Mouse (Mus musculus) ovary, postnatal 36 days (tissue): ENCODE results near the gene Mrpl53.
A peak's percentile ranks its signal among the peaks of the same experiment; 100 is the strongest.

ENCODE experiments used
- DNase-seq: peaks from one replicate; pipeline ENCODE4 v3.0.0; 2022; ENCODE audit warnings: low spot score, mixed read lengths

Mrpl53 gene

DNA sequence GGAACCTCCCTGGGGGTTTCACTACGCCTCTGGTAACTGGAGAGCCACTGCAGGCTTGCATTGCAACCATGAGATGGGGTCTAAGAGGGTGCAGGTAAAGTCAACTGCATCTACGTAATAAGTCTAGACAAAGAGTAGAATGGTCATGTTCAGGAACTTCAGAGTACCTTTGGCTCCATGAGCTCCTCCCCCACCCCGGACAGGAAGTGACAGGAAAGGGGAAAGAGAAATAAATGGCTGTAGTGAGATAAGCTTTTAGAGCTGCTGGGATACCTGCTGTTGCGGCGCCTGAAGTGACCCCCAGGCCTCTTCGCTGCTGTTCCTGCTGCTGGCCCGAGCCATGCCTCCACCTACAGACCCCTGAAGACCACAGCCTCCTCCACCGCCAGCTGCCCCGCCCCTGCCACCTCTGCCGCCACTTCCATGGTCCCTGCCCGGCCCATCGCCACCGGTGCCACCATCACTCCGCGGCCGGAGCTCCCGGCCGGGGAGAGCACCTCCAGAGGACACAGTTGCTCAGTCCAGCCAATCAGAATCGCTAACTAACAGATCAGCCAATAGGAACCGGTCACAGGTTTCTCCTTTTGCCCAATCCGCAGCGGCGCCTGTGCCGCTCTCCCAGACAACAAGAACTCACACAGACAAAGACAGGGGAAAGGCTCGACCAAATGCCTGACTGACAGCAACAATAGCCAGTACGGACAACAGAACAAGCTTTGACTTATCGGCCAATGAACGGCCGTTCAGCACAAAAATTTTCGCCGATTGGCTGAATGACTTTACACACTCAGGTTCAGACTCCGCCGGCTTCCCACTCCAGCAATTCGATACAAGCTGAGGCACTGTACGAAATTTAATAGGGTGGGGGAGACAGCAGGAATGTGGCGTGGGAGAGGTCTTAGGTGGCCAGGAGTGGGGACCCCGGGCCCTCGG is 12.4 kb downstream of the Mrpl53 start, which contains the start of gene Wbp1:
TSS of gene Wbp1 (minus strand) at position 630 of the 933 bp plus-strand sequence.
- peak; percentile 88 for DNase-seq

DNA sequence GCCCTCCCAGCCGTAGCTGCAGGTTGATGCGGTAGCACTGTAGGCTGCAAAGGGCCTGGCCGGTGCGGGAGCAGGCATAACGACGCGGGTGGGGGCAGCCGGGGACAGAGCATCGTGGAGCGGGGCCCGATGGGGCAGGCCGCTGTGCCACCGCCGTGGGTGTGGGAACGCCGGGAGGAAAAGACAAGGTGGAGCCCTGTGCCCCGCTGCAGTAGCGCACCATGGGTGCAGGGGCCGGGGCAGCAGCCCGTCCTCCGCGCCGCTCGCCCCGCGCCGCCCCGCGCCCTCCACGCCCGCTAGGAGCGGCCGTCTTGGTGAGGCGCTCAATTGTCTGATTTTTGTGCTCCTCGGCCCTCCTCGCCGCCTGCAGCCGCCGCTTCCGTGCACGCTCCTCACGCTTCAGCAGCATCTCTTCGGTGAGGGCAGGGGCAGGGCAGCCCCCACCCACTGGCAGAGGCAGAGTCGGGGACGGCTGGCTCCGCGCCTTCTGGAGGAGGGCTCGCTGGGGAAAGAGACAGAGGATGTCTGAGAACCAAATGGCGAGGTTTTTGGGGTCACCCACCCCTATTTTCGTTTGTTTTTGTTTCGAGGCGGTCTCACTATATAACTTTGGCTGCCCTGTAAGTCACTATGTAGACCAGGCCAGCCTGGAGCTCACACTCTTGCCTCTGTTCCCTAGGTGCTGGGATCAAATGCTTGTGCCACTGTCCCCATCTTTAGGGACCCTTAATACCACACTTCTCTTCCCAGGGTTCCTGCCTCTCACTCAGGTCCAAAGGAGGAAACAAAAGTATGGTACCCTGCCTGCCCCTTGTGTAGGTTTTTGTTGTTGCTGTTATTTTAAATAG is 13.2 kb downstream of the Mrpl53 start:
- no peak for DNase-seq

DNA sequence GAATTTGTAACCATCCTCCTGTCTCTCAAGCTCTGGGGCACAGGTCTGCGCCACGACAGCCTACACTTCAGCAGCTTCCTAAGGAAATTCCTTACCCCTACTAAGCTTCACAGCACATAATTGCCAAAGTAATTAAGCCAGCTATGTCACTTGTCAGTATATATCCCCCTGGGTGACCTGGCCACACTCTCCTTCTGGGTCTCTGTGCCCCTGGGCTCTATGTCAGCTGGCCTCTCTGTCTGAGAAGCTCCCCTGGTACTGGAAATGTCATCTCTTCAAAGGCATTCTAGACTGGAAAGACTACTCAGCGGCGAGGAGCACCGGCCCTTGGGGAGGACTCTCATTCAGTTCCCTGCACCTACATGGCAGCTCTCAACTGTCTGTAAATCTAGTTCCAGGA is 14.1 kb downstream of the Mrpl53 start:
- no peak for DNase-seq

DNA sequence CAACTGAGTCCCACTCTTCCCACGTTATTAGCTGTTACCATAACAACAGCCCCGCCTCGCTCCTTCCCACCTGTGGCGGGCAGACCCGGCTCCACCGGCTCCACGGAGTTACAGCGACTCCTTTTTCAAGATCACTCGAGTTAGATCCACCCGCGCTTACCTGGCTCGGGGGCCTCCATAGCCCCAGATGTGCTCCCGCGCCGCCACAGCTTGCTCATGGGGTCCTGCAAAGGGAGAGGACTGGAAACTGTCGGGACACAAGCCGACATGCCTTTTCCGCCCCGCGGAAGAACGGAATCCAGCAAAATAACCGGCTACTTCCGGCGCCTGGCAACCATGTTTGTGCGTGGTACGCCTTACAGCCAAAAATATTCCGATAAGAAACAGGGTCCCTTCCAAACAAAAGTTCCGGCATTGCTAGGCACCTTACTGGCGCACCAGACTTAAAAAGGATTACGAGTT is 16.0 kb downstream of the Mrpl53 start:
- DNase-seq, result peak; percentile 89

DNA sequence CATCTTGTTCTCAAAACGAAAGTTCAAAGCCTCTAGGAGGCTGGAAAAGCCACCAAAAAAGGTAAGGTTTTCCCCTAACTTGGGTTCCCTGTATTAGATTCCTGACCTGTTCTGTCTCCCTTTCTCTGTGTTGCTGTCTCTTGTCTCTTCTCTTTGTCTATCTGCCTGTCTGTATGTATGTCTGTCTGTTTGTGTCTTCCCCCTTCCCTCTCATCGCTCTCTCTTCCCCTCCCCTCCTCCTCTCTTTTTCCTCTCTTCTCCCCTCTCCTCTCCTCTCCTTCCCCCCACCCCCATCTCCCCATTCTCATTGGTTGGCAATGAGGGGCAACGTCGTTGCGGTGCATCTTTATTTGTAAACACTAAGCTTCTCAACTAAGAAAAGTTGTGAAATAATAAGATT is 16.5 kb downstream of the Mrpl53 start, which contains the start of gene Ino80b:
TSS of gene Ino80b (minus strand) at position 101 of the 400 bp plus-strand sequence.
- DNase-seq, result no peak

DNA sequence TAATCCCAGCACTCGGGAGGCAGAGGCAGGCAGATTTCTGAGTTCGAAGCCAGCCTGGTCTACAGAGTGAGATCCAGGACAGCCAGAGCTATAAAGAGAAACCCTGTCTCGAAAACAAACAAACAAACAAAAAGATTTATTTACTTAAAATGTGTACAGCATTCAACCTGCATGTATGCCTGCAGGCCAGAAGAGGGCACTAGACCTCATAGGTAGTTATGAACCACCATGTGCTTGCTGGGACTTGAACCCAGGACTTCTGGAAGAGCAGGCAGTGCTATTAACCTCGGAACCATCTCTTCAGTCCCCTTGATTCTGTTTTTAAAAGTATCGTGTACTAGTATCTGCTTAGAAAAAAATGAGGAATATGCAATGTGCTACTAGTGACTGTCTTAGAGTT is 18.6 kb downstream of the Mrpl53 start:
- DNase-seq, result no peak

DNA sequence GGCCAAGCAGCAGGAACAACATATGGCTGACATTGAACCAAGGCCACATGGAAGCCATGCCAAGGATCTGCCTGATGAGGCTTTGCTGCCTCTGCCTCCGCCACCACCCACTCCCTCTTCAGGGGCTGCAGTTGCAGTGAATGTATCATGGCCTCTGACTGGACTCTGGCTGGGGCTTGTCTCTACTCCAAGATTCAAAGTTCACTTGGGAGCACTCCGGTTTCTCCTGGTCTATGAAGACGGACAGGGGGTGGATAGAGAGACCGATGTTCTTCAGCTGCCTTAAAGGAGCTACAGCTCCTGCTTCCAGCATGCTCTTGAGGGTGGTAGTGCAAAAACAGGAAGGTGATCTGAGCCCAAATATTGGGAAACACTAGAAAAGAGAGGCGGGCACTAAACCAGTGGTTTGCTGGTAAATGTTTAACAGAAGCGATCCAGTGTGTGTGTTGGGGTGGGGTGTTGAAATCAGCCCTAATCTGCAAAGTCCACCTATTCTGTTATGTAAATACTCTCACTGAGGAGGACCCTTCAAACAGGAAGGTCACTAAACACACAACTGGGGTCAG is 22.7 kb downstream of the Mrpl53 start:
- DNase-seq, result no peak

DNA sequence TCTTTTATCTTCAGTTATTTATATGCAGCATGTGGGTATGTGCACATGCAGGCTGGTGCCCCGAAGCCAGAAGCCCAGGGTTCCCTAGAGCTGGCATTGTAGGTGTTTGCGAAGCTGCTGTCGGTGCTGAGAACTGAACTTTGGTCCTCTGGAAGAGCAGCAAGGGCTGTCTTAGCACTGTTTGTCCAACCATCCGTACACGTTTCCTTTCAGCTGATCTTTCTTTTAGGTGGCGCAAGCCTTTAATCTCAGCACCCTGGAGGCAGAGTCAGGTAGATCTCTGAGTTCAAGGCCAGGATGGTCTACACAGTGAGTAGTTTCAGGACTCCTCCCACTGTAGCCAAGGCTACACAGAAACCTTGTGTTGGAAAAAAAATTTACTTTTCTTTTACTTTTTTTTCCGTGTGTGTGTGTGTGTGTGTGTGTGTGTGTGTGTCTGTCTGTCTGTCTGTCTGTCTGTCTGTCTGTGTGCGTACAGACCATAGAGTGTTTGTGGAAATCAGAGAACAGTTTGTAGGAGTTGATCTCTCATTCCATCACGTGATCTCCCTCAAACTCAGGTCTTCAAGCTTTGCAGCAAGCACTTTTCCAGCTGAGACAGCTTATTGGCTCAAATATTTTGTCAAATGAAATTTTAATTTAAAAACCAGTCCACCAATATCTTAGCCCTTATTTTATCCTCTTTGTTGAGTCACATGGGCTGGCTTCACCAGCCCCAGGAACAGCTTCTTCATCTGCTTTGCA is 23.5 kb downstream of the Mrpl53 start:
- no peak for DNase-seq

DNA sequence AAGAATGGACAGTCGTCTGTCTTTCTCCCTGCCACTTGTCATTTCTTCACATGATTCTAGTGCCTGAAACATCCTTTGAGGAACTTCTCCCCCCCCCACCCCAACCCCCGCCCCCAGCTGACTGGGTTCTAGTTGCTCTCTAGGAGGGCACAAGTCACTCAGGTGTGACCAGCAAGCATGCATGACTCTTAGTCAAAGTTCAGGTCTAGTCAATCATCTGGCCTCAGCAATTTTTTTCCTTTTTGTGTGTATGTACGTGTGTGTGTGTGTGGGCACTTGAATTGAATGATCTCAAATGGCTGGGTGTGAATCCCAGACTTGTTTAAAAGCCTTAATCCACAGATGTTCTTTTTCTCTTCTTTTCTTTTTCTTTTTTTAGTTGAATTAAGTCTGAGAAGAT is 25.4 kb downstream of the Mrpl53 start:
- no peak for DNase-seq

DNA sequence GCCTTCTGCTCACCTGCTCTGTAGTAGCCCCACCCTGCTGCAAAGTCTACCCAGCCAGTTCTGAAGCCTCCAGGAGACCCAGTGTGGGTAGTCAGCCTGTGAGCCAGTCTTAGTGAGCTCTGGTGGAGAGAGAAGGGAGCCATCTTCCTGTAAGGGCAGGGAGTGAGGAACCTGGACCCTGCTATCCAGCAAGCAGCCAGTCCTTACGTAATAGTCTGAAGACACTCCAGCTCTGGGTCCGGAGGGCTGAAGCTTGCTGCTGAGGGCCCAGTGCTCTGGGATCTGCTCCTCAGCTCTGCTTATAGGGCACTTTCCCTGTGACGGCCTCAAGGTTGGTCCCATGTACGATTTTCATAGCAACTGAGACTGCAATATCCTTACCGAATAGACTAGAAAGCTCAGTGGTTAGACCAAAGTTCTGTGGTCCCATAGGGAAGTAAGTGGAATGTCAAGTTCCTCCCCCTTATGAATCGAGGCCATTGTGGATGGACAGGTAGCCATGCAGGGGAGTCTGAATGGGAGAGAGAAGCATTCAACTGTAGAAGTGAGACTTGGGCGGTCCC is 26.2 kb downstream of the Mrpl53 start, which contains the start of gene Rtkn:
TSS of gene Rtkn (plus strand) at position 513 of the 563 bp plus-strand sequence.
- DNase-seq, result no peak

DNA sequence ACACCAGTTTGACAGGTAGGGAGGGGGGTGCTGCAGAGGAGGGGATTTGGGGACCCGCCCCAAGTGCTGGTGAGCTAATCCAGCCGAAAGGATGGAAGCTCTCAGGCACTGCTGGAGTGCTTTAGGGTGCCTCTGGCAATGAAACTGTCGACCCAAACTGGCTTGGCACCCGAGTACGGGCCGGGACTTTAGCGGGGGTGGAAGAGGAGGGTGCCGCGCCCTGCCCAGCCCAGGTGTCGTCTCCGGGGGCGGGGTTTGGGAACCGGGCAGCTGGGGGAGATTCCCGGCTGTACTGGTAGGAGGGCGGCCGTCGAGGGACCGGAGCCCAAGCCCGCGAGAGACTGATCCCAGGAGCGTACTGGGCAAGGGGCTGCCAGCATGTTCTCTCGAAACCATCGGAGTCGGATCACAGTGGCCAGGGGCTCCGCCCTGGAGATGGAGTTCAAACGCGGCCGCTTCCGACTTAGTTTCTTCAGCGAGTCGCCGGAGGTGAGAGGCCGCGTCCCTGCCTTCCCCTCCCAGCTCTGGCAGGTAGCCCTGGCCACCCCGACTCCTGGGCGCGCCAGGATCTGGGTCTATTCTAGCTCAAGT is 26.8 kb downstream of the Mrpl53 start:
- peak; percentile 39 for DNase-seq

DNA sequence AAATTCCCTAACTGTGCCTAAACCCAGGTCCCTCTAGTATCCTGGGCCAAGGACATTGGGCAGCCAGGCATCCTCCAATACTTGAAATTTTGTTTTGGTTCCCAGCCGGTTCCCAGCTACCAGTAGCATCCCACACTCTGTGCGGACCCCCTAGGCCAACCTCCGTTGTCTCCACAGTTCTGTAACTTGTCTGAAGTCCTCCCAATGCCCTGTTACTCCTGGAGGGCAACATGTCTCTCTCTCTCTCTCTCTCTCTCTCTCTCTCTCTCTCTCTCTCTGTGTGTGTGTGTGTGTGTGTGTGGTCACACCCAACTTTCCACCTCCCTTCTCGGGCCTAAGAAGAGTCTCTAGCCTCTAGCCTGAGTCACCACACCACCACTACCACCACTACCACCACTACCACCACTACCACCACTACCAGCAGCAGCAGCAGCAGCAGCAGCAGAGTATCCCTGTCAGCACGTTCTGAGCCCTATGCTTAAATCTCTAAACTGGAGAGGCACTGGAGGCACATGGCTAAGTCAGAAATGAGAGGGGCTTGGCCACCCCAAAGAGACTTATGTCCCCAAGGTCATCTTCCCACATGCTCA is 27.5 kb downstream of the Mrpl53 start:
- no peak for DNase-seq

DNA sequence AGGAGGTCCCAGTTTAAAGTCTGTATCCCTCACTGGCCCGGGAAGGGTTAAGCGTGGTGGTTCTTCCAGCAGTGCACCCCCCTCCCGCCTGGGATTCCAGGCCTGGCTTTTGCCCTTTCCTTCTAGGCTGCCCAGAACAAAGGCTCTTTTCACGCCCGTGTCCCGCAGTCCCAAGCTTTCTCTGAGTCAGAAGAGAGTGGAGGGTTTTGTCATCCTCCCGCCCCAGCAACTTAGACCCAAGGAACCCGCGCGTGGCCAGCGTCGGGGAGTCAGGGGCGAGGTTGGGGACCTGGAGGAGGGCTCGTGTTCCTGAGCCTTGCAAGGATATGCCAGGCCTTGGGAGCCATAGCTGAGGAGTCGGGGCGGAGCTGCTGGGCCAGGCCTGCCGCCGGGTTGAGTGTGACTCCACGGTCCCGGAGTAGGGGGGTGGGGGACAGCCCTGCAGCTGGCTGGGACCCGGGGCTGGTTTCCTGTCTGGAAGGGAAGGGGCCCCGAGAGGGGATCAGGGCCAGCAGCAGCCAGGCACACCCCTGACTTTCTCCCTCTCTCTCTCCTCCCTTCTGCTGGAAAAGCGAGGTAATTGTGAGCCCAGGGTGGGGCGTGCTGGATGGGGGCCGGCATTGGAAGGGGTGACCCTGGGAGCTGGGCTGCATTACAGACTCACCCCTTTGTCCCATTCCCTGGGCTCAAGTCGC is 28.2 kb downstream of the Mrpl53 start:
- peak; percentile 74 for DNase-seq

DNA sequence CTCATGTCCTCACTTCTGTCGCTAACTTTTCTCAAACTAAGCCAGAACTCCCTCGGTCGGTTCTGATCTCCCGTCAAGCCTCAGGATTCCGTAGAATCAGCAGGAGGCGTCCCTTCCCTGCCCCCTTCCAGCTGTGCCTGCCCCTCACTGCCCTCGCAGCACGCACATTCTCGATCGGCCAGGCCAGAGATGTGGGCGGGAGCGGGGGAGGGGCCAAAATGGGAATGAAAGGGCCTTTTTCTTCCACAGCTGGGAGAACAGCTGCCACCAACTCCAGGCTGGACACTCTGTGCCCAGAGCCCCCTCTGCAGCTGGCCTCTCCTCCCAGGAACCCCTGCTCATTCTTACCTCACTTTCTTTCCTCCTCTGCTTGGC is 28.7 kb downstream of the Mrpl53 start:
- DNase-seq, result peak; percentile 88

DNA sequence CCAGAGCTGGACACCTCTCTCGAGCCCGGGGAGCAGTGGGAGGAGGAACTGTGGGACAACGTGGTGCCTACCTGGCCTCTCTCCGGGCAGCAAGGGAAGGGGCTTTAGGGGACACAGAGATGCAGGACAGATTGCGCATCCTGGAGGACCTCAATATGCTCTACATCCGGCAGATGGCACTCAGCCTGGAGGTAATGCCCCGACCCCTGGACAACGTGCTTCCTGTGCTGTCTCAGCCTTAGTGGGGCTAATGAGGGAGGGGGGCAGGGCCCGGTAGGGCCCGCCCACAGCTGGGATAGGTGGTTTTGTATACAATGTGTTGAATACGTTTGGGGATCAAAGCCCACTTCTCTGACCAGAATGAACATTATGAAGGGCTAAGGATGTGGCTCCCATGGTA is 29.2 kb downstream of the Mrpl53 start:
- no peak for DNase-seq

DNA sequence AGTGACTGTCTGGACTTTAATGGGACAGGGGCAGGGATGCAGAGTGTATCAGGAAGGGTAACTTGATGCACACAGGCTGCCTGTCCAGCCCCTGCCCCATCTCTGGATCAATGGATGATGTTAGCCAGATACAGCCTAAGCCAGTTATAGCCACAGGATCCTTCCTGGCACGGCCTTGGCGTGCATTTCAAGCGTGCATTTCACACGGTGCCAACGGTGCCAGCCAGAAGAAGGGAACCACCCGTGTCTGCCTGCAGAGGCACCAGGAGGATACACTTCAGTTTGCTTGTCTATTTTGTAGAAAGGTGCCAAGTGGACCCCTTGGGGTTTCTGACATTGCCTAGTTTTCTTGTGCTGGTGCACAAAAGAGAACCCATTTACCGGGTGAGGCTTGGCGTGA is 31.2 kb downstream of the Mrpl53 start:
- no peak for DNase-seq

DNA sequence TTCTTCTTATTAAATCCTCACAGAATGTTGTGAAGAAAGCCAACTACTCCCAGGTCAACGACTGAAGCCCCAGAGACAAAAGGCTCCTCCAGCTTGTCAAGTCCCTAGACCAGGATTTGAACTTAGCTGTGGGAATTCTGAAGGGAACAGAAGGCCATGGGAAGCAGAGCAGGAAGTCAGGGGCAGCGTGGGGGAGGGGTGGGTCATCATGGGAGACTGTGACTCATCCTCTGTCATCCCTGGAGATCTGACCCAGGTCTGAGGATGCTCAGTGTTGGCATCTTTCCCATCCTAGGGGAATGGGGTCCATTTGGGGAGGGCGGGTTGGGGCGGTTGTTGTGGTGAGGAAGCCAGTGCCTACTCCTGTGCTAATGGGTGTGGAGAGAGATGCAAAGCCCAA is 32.8 kb downstream of the Mrpl53 start:
- no peak for DNase-seq

DNA sequence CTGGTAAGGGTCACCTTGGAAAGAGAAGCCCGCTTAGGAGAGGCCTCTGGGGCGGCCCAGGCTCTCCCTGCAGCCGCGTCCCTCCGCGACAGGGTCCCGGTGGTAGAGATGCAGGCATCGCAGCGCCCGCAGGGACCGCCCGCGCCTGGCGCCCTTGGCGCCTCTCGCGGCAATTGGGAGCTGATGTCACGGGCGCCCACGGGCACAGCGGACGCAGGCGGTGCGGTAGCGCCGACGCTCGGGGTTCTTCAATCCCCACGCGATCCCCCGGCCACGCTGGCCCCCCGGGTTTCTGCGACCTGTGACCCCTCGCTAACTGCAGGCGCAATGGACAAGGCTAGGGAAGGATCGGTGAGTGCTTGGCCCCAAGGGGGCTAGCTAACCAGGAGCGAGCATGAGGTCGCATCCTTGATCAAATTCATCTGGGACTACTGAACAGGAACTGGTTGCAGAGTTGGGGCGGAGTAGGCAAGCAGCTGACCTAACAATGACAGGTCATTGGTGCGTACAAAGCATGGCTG is 33.4 kb downstream of the Mrpl53 start:
- DNase-seq, result no peak

DNA sequence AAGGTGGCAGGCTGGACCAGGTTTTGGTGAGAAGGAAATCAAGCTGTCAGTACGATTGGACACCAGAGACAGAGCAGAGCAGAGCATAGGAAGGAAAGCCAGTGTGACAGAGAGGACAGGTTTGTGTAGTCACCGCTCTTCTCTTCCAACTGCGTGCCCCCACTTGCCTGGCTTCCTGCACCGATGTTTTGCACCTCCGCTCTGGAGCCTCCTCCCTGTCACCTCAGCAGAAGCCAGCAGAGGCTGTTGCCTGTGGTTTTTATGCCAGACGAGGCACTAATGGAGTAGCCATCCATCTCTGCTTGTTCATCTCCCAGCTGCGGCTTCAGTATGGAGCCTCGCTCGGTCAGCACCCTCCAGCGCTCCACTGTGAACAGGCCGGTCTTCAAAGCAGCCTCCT is 34.0 kb downstream of the Mrpl53 start:
- no peak for DNase-seq

DNA sequence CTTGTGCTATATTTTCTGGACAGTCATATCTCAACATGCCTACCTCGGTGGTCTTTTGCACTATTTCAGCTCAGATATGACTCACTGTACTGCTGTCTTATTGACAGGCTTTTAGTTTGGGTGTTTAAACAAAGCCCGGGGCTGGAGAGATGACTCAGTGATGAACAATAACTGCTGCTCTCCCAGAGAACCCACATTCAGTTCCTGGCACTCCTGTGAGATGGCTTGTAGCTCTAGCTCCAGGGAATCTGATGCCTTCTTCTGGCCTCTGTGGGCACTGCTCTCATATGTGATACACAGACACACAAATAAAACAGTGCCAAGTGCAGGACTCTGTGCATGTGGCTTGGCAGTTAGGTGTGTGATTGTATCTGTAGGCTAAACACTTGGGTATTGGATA is 36.4 kb downstream of the Mrpl53 start:
- DNase-seq, result no peak
